Mouse (Mus musculus) CH12.LX (cell line): ENCODE data around the gene Synpo2. TPM values are rescaled to one million over a fixed set of nuclear protein-coding genes. Genes with fewer than 3 reads are reported as not detected.

Experiments used
- DNase-seq: peaks from one replicate; pipeline ENCODE4 v3.0.0-alpha.2; 2013; ENCODE audit errors: extremely low read depth
- H3K27ac ChIP-seq: 2 replicates; pipeline ENCODE4 v1.5.1; 2012; ENCODE audit warnings: low read depth, mild to moderate bottlenecking, control low read depth, moderate library complexity; ENCODE audit not compliant: insufficient read depth
- H3K27me3 ChIP-seq: replicated peaks from 2 replicates; pipeline ENCODE3; 2012; ENCODE audit warnings: inconsistent platforms
- H3K36me3 ChIP-seq, 2 experiments: replicated peaks in 1 of 2; 2 replicates each; pipeline versions ENCODE3 to v1.6.1; 2012; ENCODE audit warnings: inconsistent platforms in 1 of 2, low read length in 1 of 2, mild to moderate bottlenecking in 1 of 2, mixed read lengths in 1 of 2, moderate library complexity in 1 of 2; ENCODE audit not compliant: control insufficient read depth in 1 of 2, insufficient read depth in 1 of 2
- H3K4me1 ChIP-seq, 2 experiments: 2 replicates each; pipeline ENCODE4 v1.6.1; 2012; ENCODE audit warnings: inconsistent platforms in 1 of 2, moderate library complexity in 1 of 2; ENCODE audit not compliant: insufficient read depth in 2 of 2, control insufficient read depth in 1 of 2
- H3K4me2 ChIP-seq: 2 replicates; pipeline ENCODE4 v1.6.1; 2012; ENCODE audit warnings: low read depth, mild to moderate bottlenecking, control low read depth; ENCODE audit not compliant: poor library complexity, insufficient read depth, severe bottlenecking
- H3K4me3 ChIP-seq, 3 experiments: fragments of 150-350 bp in 1 of 3; sonication (generic) in 1 of 3; replicated peaks in 1 of 3; 2 replicates each; pipeline versions ENCODE3 to v1.5.1; 2011 to 2012; ENCODE audit warnings: low read depth in 2 of 3, low read length in 2 of 3, mild to moderate bottlenecking in 2 of 3, moderate library complexity in 2 of 3, control low read depth in 1 of 3, improper control_type of control experiment in 1 of 3, inconsistent platforms in 1 of 3, mixed read lengths in 1 of 3; ENCODE audit not compliant: poor library complexity in 1 of 3
- H3K79me2 ChIP-seq: replicated peaks from 2 replicates; pipeline ENCODE4 v1.6.1; 2012; ENCODE audit warnings: mild to moderate bottlenecking, moderate library complexity; ENCODE audit not compliant: control insufficient read depth, poor library complexity, insufficient read depth, severe bottlenecking; ENCODE audit errors: extremely low read depth
- H3K9ac ChIP-seq: 2 replicates; pipeline ENCODE4 v1.6.1; 2012; ENCODE audit warnings: low read depth, mild to moderate bottlenecking, control low read depth, moderate library complexity; ENCODE audit not compliant: insufficient read depth
- H3K9me3 ChIP-seq: replicated peaks from 2 replicates; pipeline ENCODE3; 2012; ENCODE audit warnings: low read length, inconsistent platforms, mixed read lengths
- BHLHE40 ChIP-seq: IDR thresholded peaks from 2 replicates; pipeline ENCODE4 v1.6.1; 2011; ENCODE audit warnings: mild to moderate bottlenecking, low read depth, low read length, improper control_type of control experiment
- E2F4 ChIP-seq: IDR thresholded peaks from 2 replicates; pipeline ENCODE4 v1.6.1; 2011; ENCODE audit warnings: low read depth, low read length, improper control_type of control experiment; ENCODE audit not compliant: insufficient replicate concordance
- ELF1 ChIP-seq: IDR thresholded peaks from 2 replicates; pipeline ENCODE4 v1.6.1; 2014; ENCODE audit warnings: low read depth, mild to moderate bottlenecking, inconsistent platforms, low read length, improper control_type of control experiment
- ETS1 ChIP-seq: conservative IDR thresholded peaks from 2 replicates; pipeline ENCODE4 v1.6.1; 2012; ENCODE audit warnings: low read depth, mild to moderate bottlenecking, inconsistent platforms, low read length, improper control_type of control experiment, moderate library complexity
- GABPA ChIP-seq: IDR thresholded peaks from 2 replicates; pipeline ENCODE4 v1.6.1; 2012; ENCODE audit warnings: low read depth, low read length, improper control_type of control experiment, inconsistent platforms; ENCODE audit not compliant: insufficient replicate concordance
- HCFC1 ChIP-seq: IDR thresholded peaks from 2 replicates; pipeline ENCODE4 v1.6.1; 2012; ENCODE audit warnings: low read depth, mild to moderate bottlenecking, inconsistent platforms, low read length, improper control_type of control experiment
- JUND ChIP-seq: conservative IDR thresholded peaks from 2 replicates; pipeline ENCODE4 v1.6.1; 2011; ENCODE audit warnings: low read depth, low read length, improper control_type of control experiment
- KAT2A ChIP-seq: IDR thresholded peaks from 2 replicates; pipeline ENCODE4 v1.6.1; 2012; ENCODE audit warnings: low read length, improper control_type of control experiment, inconsistent platforms; ENCODE audit not compliant: insufficient replicate concordance
- MXI1 ChIP-seq: IDR thresholded peaks from 2 replicates; pipeline ENCODE4 v1.6.1; 2011; ENCODE audit warnings: mild to moderate bottlenecking, low read depth, low read length, improper control_type of control experiment
- MYC ChIP-seq: IDR thresholded peaks from 2 replicates; pipeline ENCODE4 v1.6.1; 2011; ENCODE audit warnings: low read depth, mild to moderate bottlenecking, improper control_type of control experiment, low read length
- NELFE ChIP-seq: IDR thresholded peaks from 2 replicates; pipeline ENCODE4 v1.6.1; 2011; ENCODE audit warnings: low read depth, low read length, improper control_type of control experiment
- PAX5 ChIP-seq: IDR thresholded peaks from 2 replicates; pipeline ENCODE4 v1.6.1; 2012; ENCODE audit warnings: low read length, inconsistent platforms, mixed read lengths
- POLR2A ChIP-seq: IDR thresholded peaks from 2 replicates; pipeline ENCODE4 v1.6.1; 2011; ENCODE audit warnings: low read depth, mild to moderate bottlenecking, improper control_type of control experiment, low read length
- POLR2AphosphoS2 ChIP-seq: IDR thresholded peaks from 2 replicates; pipeline ENCODE4 v1.6.1; 2011; ENCODE audit warnings: low read depth, low read length, improper control_type of control experiment
- RAD21 ChIP-seq: IDR thresholded peaks from 2 replicates; pipeline ENCODE4 v1.6.1; 2011; ENCODE audit warnings: low read depth, mild to moderate bottlenecking, low read length, improper control_type of control experiment, moderate library complexity
- RCOR1 ChIP-seq: conservative IDR thresholded peaks from 2 replicates; pipeline ENCODE4 v1.6.1; 2012; ENCODE audit warnings: low read depth, mild to moderate bottlenecking, inconsistent platforms, low read length, improper control_type of control experiment
- ZC3H11A ChIP-seq: IDR thresholded peaks from 2 replicates; pipeline ENCODE4 v1.6.1; 2012; ENCODE audit warnings: low read depth, mild to moderate bottlenecking, inconsistent platforms, low read length, improper control_type of control experiment
- ZMIZ1 ChIP-seq: IDR thresholded peaks from 2 replicates; pipeline ENCODE4 v1.6.1; 2012; ENCODE audit warnings: low read depth, mild to moderate bottlenecking, inconsistent platforms, low read length, improper control_type of control experiment
- ZNF384 ChIP-seq: IDR thresholded peaks from 2 replicates; pipeline ENCODE4 v1.6.1; 2012; ENCODE audit warnings: low read depth, low read length, improper control_type of control experiment, inconsistent platforms
- dilution Hi-C: fragments of 300-500 bp; cut with MboI; formaldehyde crosslinking; loops from 2 replicates; pipeline ENCODE4 v1.14.3; 2020; ENCODE audit warnings: low sequenced_read_pairs; ENCODE audit not compliant: extremely low pct_unique_long_range_greater_than_20kb, extremely low pct_ligation_motif_present
- in situ Hi-C: fragments of 300-500 bp; cut with MboI; formaldehyde crosslinking; loops from 3 replicates; pipeline ENCODE4 v1.14.3; 2019; ENCODE audit warnings: low sequenced_read_pairs, low pct_ligation_motif_present, low pct_unique_long_range_greater_than_20kb, mixed read lengths
- polyA plus RNA-seq: library from polyadenylated mRNA; unstranded; fragments of >175 nt; gene quantifications from 2 replicates; pipeline ENCODE4 v1.2.1, GENCODE M21; 2012; ENCODE audit warnings: low read depth; ENCODE audit not compliant: insufficient read length
- total RNA-seq, 2 experiments: library from RNA; depleted of rRNA; stranded (reverse); fragments of 300-350 nt in 1 of 2; fragments of >200 nt in 1 of 2; gene quantifications; 2 replicates each; pipeline ENCODE4 v1.2.3; 2012 to 2014

Synpo2 gene
- total and polyA plus RNA-seq, 3 experiments, result 0.13 to 1.1 (median 0.13) TPM

GRCm38 (mm10) chr3:123081665-123082064 is 154.3 kb downstream of the Synpo2 start:
- no peaks in the 10 kb centered on the region for H3K9me3 ChIP-seq
- TF ChIP-seq PAX5, result no peak
- no peak for TF ChIP-seq RAD21
- no peak for TF ChIP-seq GABPA
- TF ChIP-seq ZC3H11A, result no peak
- TF ChIP-seq KAT2A, result no peak
- TF ChIP-seq POLR2AphosphoS2, result no peak
- no peak for TF ChIP-seq POLR2A
- no peak for TF ChIP-seq RCOR1
- no peak for TF ChIP-seq BHLHE40
- no peak for TF ChIP-seq MYC
- TF ChIP-seq MXI1, result no peak
- no peak overlapping the region for H3K27ac ChIP-seq
- H3K36me3 ChIP-seq, result no peaks in the 10 kb centered on the region
- H3K9ac ChIP-seq, result no peak overlapping the region
- H3K79me2 ChIP-seq, result no peaks in the 10 kb centered on the region
- no peaks in the 10 kb centered on the region for H3K4me1 ChIP-seq
- DNase-seq, result no peak
- dilution Hi-C loops (no loop called here), in situ Hi-C loops (no loop called here)
- no peak overlapping the region for H3K4me3 ChIP-seq
- H3K27me3 ChIP-seq, result no peaks in the 10 kb centered on the region
- no peak overlapping the region for H3K4me2 ChIP-seq

- Histone ChIP-seq H3K4me1 (no peaks in the 10 kb centered on the region), H3K27me3 (no peaks in the 10 kb centered on the region), H3K36me3 (no peaks in the 10 kb centered on the region), H3K4me2 (no peak overlapping the region), H3K9ac (no peak overlapping the region), H3K9me3 (no peaks in the 10 kb centered on the region), H3K79me2 (no peaks in the 10 kb centered on the region), H3K4me3 (no peak overlapping the region), H3K27ac (no peak overlapping the region)
- dilution Hi-C loops (no loop called here), in situ Hi-C loops (no loop called here)
- no peak for TF ChIP-seq ZNF384
- no peak for TF ChIP-seq GABPA
- TF ChIP-seq ZMIZ1, result no peak
- no peak for TF ChIP-seq E2F4
- TF ChIP-seq ETS1, result no peak
- no peak for TF ChIP-seq ZC3H11A
- no peak for TF ChIP-seq ELF1
- TF ChIP-seq MXI1, result no peak
- TF ChIP-seq NELFE, result no peak
- TF ChIP-seq HCFC1, result no peak
- no peak for TF ChIP-seq JUND
- no peak for DNase-seq
Measured at GRCm38 (mm10) chr3:123080943-123081342, 155.0 kb downstream of the Synpo2 start.
